Mouse (Mus musculus) kidney, postnatal 4 days (tissue): ENCODE data around the gene Cdk14.

Experiments used
- DNase-seq, 2 experiments: peaks; one replicate each; pipeline ENCODE4 v3.0.0; 2021; ENCODE audit warnings: mixed read lengths in 2 of 2

The Cdk14 gene

GRCm38 (mm10) chr5:4882841-4883240 lies 537.3 kb downstream of the Cdk14 start:
- no peak for DNase-seq

- DNase-seq, result no peak
Observed at GRCm38 (mm10) chr5:4880331-4880730, 539.8 kb downstream of the Cdk14 start.

- DNase-seq, result no peak
Observed at GRCm38 (mm10) chr5:4878934-4879333, 541.2 kb downstream of the Cdk14 start.

- DNase-seq, result no peak
Observed at GRCm38 (mm10) chr5:4877638-4878037, 542.5 kb downstream of the Cdk14 start.

GRCm38 (mm10) chr5:4877131-4877631 lies 542.9 kb downstream of the Cdk14 start:
- DNase-seq, result no peak

GRCm38 (mm10) chr5:4876653-4877091 lies 543.4 kb downstream of the Cdk14 start:
- no peak for DNase-seq

GRCm38 (mm10) chr5:4870041-4870726 lies 549.9 kb downstream of the Cdk14 start:
- DNase-seq, result no peak

- DNase-seq, result peak; percentile 34 to 46
Observed at GRCm38 (mm10) chr5:4868563-4869120, 551.5 kb downstream of the Cdk14 start.

- DNase-seq, result no peak
Observed at GRCm38 (mm10) chr5:4867849-4868562, 552.1 kb downstream of the Cdk14 start.

- DNase-seq, result no peak
Observed at GRCm38 (mm10) chr5:4866945-4867344, 553.2 kb downstream of the Cdk14 start.

- DNase-seq, result peak; percentile 43 to 62
Observed at GRCm38 (mm10) chr5:4866099-4866498, 554.0 kb downstream of the Cdk14 start.

GRCm38 (mm10) chr5:4861592-4861991 lies 558.5 kb downstream of the Cdk14 start:
- DNase-seq, result no peak

GRCm38 (mm10) chr5:4861141-4861540 lies 559.0 kb downstream of the Cdk14 start:
- no peak for DNase-seq

- DNase-seq, result no peak
Observed at GRCm38 (mm10) chr5:4858032-4858641, 562.0 kb downstream of the Cdk14 start.

- no peak for DNase-seq
Observed at GRCm38 (mm10) chr5:4853503-4853902, 566.6 kb downstream of the Cdk14 start.

GRCm38 (mm10) chr5:4852711-4853320 lies 567.3 kb downstream of the Cdk14 start:
- DNase-seq, result peak; percentile 30 to 34

- peak in 1 of 2 experiments; percentile 57 for DNase-seq
Observed at GRCm38 (mm10) chr5:4851934-4852710, 568.0 kb downstream of the Cdk14 start.

GRCm38 (mm10) chr5:4851245-4851933 lies 568.7 kb downstream of the Cdk14 start:
- DNase-seq, result no peak

- DNase-seq, result peak; percentile 38 to 63
Observed at GRCm38 (mm10) chr5:4834819-4835480, 585.2 kb downstream of the Cdk14 start.

- no peak for DNase-seq
Observed at GRCm38 (mm10) chr5:4833940-4834339, 586.2 kb downstream of the Cdk14 start.

- DNase-seq, result no peak
Observed at GRCm38 (mm10) chr5:4826886-4827285, 593.2 kb downstream of the Cdk14 start.
